Mouse (Mus musculus) liver, embryonic 15.5 days (tissue): ENCODE results near the gene Metrn. TPM values are rescaled to one million over a fixed set of nuclear protein-coding genes. Genes with fewer than 3 reads are reported as not detected.
"Not testable (repeated sequence)": the region's sequence is repeated elsewhere in the genome, so short reads cannot be mapped to it uniquely, and the experiment has no call there.

Experiments
- ATAC-seq: fragments of 200-750 bp; cut with Nextera tagmentation; 2 replicates; pipeline ENCODE4 v1.8.0; 2017; ENCODE audit warnings: moderate number of reproducible peaks, mild to moderate bottlenecking, moderate library complexity; ENCODE audit not compliant: insufficient read depth
- H3K27ac ChIP-seq: fragments of 300-500 bp; sonication (generic); replicated peaks from 2 replicates; pipeline ENCODE4 v1.5.1; 2015; ENCODE audit warnings: mild to moderate bottlenecking, inconsistent platforms
- H3K27me3 ChIP-seq: fragments of 300-500 bp; sonication (generic); 2 replicates; pipeline ENCODE4 v1.6.1; 2015; ENCODE audit warnings: mild to moderate bottlenecking, inconsistent platforms
- H3K36me3 ChIP-seq: fragments of 300-500 bp; sonication (generic); replicated peaks from 2 replicates; pipeline ENCODE4 v1.6.1; 2015; ENCODE audit warnings: moderate library complexity, mild to moderate bottlenecking, inconsistent platforms
- H3K4me1 ChIP-seq: fragments of 300-500 bp; sonication (generic); replicated peaks from 2 replicates; pipeline ENCODE4 v1.6.1; 2015; ENCODE audit warnings: inconsistent platforms
- H3K4me2 ChIP-seq: fragments of 300-500 bp; sonication (generic); 2 replicates; pipeline ENCODE4 v1.6.1; 2015; ENCODE audit warnings: moderate library complexity, mild to moderate bottlenecking, inconsistent platforms
- H3K4me3 ChIP-seq: fragments of 300-500 bp; sonication (generic); replicated peaks from 2 replicates; pipeline ENCODE4 v1.5.1; 2015; ENCODE audit warnings: mild to moderate bottlenecking, inconsistent platforms
- H3K9ac ChIP-seq: fragments of 300-500 bp; sonication (generic); 2 replicates; pipeline ENCODE4 v1.6.1; 2015; ENCODE audit warnings: moderate library complexity, mild to moderate bottlenecking, inconsistent platforms
- H3K9me3 ChIP-seq: fragments of 300-500 bp; sonication (generic); replicated peaks from 2 replicates; pipeline ENCODE4 v1.6.1; 2016; ENCODE audit warnings: inconsistent platforms
- WGBS: fragments of 180-500 bp; shearing (Covaris S2); methylation state at CpG from one replicate; pipeline ENCODE4 v1.1.7; 2015; ENCODE audit warnings: mixed read lengths; ENCODE audit not compliant: insufficient replicate concordance; 5-methylcytosine and 5-hydroxymethylcytosine counted together
- polyA plus RNA-seq: library from polyadenylated mRNA; unstranded; fragments of >200 nt; fragmentation: Nextera tagmentation; extraction: Ambion mirVana; gene quantifications from 2 replicates; pipeline ENCODE4 v1.2.1, GENCODE M21; 2015

The Metrn gene
- polyA plus RNA-seq, 1 experiment from 2014 or later, result 15.5 TPM

GRCm38 (mm10) chr17:25818851-25819780, 22.2 kb upstream of the Metrn start:
- H3K4me1 ChIP-seq, result peaks cover 19% of the 10 kb centered on the region
- peak; percentile 48; the same call in 1 of the 2 replicates for ATAC-seq
- H3K4me3 ChIP-seq, result peak overlapping the region; percentile 17
- H3K36me3 ChIP-seq, result no peaks in the 10 kb centered on the region
- H3K9ac ChIP-seq, result no peak overlapping the region
- no peak overlapping the region for H3K27ac ChIP-seq
- H3K9me3 ChIP-seq, result no peaks in the 10 kb centered on the region
- 6% methylated on average over 46 of the region's 46 CpGs for WGBS
- H3K27me3 ChIP-seq, result peaks cover 83% of the 10 kb centered on the region
- peak overlapping the region; percentile 39 for H3K4me2 ChIP-seq

DNA sequence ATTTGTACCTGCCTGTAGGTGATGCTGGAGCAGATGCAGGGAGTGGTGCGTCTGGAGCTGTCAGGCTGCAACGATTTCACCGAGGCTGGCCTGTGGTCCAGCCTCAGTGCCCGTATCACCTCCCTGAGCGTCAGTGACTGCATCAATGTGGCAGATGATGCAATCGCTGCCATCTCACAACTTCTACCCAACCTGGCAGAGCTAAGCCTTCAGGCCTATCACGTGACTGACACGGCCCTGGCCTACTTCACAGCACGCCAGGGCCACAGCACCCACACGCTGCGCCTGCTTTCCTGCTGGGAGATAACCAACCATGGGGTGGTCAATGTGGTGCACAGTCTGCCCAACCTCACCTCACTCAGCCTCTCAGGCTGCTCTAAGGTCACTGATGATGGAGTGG, 20.7 kb upstream of the Metrn start:
- no peak overlapping the region for H3K4me2 ChIP-seq
- H3K9ac ChIP-seq, result no peak overlapping the region
- H3K27me3 ChIP-seq, result peaks cover 94% of the 10 kb centered on the region
- 59% methylated on average over 11 of the region's 11 CpGs for WGBS
- H3K36me3 ChIP-seq, result no peaks in the 10 kb centered on the region
- ATAC-seq, result no peak
- peaks cover 10% of the 10 kb centered on the region for H3K4me1 ChIP-seq
- H3K4me3 ChIP-seq, result no peak overlapping the region
- no peak overlapping the region for H3K27ac ChIP-seq
- H3K9me3 ChIP-seq, result no peaks in the 10 kb centered on the region

- Histone ChIP-seq H3K4me3 (no peak overlapping the region), H3K9me3 (no peaks in the 10 kb centered on the region), H3K9ac (no peak overlapping the region), H3K27ac (no peak overlapping the region), H3K4me2 (no peak overlapping the region), H3K27me3 (peaks cover 96% of the 10 kb centered on the region), H3K36me3 (no peaks in the 10 kb centered on the region), H3K4me1 (peaks cover 12% of the 10 kb centered on the region)
- 3% methylated on average over 20 of the region's 20 CpGs for WGBS
- ATAC-seq, result no peak
Observed at GRCm38 (mm10) chr17:25813471-25813870, 16.5 kb upstream of the Metrn start.

DNA sequence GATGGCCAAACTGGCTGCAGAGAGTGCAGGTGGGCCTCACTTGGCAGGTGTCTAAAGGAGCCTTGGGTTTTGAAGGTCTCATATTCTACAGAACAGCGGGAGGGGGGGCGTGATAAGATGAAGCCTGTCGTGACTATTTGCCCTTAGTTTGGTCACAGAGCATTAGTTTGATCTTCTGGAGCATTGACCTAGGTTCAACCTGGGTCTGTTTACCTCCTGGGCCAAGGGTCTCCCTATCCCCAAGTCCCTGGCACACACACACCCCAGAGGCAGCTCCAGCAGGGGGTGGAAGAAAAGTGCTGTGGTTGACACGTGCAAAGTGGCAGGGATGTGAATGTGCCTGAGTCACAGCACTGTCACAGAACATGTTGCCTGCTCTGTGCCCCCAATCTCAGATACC, 14.0 kb upstream of the Metrn start:
- Histone ChIP-seq H3K4me3 (no peak overlapping the region), H3K27me3 (peaks cover 95% of the 10 kb centered on the region), H3K4me1 (peaks cover 12% of the 10 kb centered on the region), H3K36me3 (no peaks in the 10 kb centered on the region), H3K27ac (no peak overlapping the region), H3K4me2 (no peak overlapping the region), H3K9ac (no peak overlapping the region), H3K9me3 (no peaks in the 10 kb centered on the region)
- 45% methylated on average over 4 of the region's 4 CpGs for WGBS
- ATAC-seq, result no peak

DNA sequence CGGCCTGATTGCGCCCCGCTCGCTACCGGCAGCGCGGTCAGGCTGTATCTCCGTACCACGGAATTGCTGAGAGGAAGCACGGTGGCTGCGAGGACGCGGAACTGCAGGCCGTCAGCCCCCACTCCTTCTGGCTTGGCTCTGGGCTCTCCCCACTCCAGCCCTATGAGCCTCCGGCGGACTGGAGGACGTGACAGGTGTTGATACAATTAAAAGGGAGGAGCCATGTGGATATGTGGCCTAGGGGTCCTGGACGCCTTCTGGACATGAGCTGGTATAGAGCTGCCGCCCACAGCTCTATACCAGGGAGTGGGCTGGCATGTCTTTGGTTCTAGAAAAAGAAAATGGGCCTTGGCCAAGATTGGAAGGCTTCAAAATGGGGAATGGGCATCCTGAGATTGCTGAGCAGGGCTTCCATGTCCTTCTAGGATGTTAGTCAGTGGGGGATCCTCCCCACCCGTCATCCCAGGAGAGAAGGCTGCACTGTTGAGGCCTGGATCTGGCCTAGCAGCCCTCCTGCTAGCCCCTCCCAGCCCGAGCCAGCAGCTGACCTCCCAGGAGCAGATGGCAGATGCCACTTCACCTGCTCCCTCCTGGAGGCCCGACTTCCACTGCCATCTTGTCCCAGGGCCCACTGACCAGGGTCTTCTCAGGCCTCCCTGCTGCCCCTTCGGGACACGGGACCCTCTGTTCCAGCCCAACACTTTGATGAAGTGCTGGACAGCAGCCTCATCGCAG, 12.8 kb upstream of the Metrn start:
- Histone ChIP-seq H3K4me1 (peaks cover 12% of the 10 kb centered on the region), H3K4me3 (peak overlapping the region; percentile 52), H3K27me3 (peaks cover 93% of the 10 kb centered on the region), H3K27ac (no peak overlapping the region), H3K4me2 (peak overlapping the region; percentile 69), H3K36me3 (no peaks in the 10 kb centered on the region), H3K9ac (no peak overlapping the region), H3K9me3 (no peaks in the 10 kb centered on the region)
- ATAC-seq, result 0 out of 2 replicates have a peak, but pooled peaks have one; percentile 15
- whole genome bisulfite sequencing, result 8% methylated on average over 24 of the region's 25 CpGs

GRCm38 (mm10) chr17:25808789-25809605, 12.1 kb upstream of the Metrn start, which contains the start of gene Fbxl16:
TSS of gene Fbxl16 (plus strand) at chr17:25809085.
- no peak within 1 kb of the TSS for H3K27ac ChIP-seq
- H3K4me3 ChIP-seq, result peak within 1 kb of the TSS; percentile 52
- peaks cover 91% of the 10 kb centered on the region for H3K27me3 ChIP-seq
- peak within 1 kb of the TSS; percentile 69 for H3K4me2 ChIP-seq
- H3K9me3 ChIP-seq, result no peaks in the 10 kb centered on the region
- no peak within 1 kb of the TSS for H3K9ac ChIP-seq
- peaks cover 12% of the 10 kb centered on the region for H3K4me1 ChIP-seq
- no peaks in the 10 kb centered on the region for H3K36me3 ChIP-seq
- 1% methylated on average over 98 of the region's 100 CpGs for WGBS
- ATAC-seq, result 0 out of 2 replicates have a peak, but pooled peaks have one; percentile 22

GRCm38 (mm10) chr17:25808028-25808427, 11.1 kb upstream of the Metrn start:
- 34% methylated on average over 5 of the region's 5 CpGs for WGBS
- no peaks in the 10 kb centered on the region for H3K36me3 ChIP-seq
- no peak overlapping the region for H3K4me3 ChIP-seq
- no peak overlapping the region for H3K4me2 ChIP-seq
- H3K9me3 ChIP-seq, result no peaks in the 10 kb centered on the region
- peaks cover 12% of the 10 kb centered on the region for H3K4me1 ChIP-seq
- no peak for ATAC-seq
- peaks cover 92% of the 10 kb centered on the region for H3K27me3 ChIP-seq
- H3K27ac ChIP-seq, result no peak overlapping the region
- H3K9ac ChIP-seq, result no peak overlapping the region

GRCm38 (mm10) chr17:25807452-25807851, 10.5 kb upstream of the Metrn start:
- peaks cover 92% of the 10 kb centered on the region for H3K27me3 ChIP-seq
- not testable (repeated sequence) for H3K36me3 ChIP-seq

DNA sequence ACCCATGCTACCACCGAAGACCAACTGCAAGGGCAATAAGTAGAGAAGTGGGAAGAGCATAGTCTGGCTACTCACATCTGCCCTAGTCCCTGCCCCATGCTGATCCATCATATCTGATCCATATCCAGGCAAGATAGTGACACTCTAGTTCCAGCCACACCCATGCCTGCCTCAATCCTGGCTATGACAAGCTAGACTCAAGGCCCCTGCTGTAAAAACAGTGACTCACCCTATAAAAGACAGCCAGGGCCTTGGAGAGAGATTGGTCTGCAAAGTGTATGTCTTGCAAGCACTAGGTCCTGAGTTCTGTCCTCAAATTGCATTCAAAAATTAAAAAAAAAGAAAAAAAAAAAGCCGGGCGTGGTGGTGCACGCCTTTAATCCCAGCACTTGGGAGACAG, 9.6 kb upstream of the Metrn start:
- no peaks in the 10 kb centered on the region for H3K36me3 ChIP-seq
- H3K9ac ChIP-seq, result no peak overlapping the region
- WGBS, result 82% methylated on average over 4 of the region's 4 CpGs
- H3K4me2 ChIP-seq, result no peak overlapping the region
- peaks cover 12% of the 10 kb centered on the region for H3K4me1 ChIP-seq
- peaks cover 92% of the 10 kb centered on the region for H3K27me3 ChIP-seq
- no peak overlapping the region for H3K27ac ChIP-seq
- no peaks in the 10 kb centered on the region for H3K9me3 ChIP-seq
- no peak overlapping the region for H3K4me3 ChIP-seq
- ATAC-seq, result no peak

More at GRCm38 (mm10) chr17:25807452-25807851, 10.5 kb upstream of the Metrn start:
- not testable (repeated sequence) for H3K4me2 ChIP-seq, H3K9me3 ChIP-seq, ATAC-seq, H3K27ac ChIP-seq, H3K9ac ChIP-seq, H3K4me3 ChIP-seq
- H3K4me1 ChIP-seq, result peaks cover 12% of the 10 kb centered on the region
- WGBS, result 26% methylated on average over 2 of the region's 2 CpGs

GRCm38 (mm10) chr17:25802825-25803517, 6.0 kb upstream of the Metrn start:
- no peak overlapping the region for H3K4me2 ChIP-seq
- no peaks in the 10 kb centered on the region for H3K36me3 ChIP-seq
- no peak overlapping the region for H3K4me3 ChIP-seq
- 7% methylated on average over 10 of the region's 10 CpGs for WGBS
- H3K9ac ChIP-seq, result no peak overlapping the region
- peaks cover 61% of the 10 kb centered on the region for H3K27me3 ChIP-seq
- no peak for ATAC-seq
- H3K27ac ChIP-seq, result no peak overlapping the region
- H3K9me3 ChIP-seq, result no peaks in the 10 kb centered on the region
- no peaks in the 10 kb centered on the region for H3K4me1 ChIP-seq
